Mouse (Mus musculus) myocyte (in vitro differentiated cells): ENCODE data around the gene Guca1a.

Source experiments
- E2F4 ChIP-seq: IDR thresholded peaks from one replicate; pipeline ENCODE4 v1.6.1; 2011; ENCODE audit warnings: mild to moderate bottlenecking, control low read depth, moderate library complexity; ENCODE audit not compliant: insufficient read depth
- MAX ChIP-seq: IDR thresholded peaks from one replicate; pipeline ENCODE4 v1.6.1; 2011; ENCODE audit warnings: low read depth, mild to moderate bottlenecking, control low read depth
- MYOD1 ChIP-seq, 3 experiments: IDR thresholded peaks; one replicate each; pipeline ENCODE4 v1.6.1; 2011; ENCODE audit warnings: control low read depth in 2 of 3, low read depth in 2 of 3, mild to moderate bottlenecking in 2 of 3, moderate library complexity in 1 of 3; ENCODE audit not compliant: insufficient read length in 2 of 3, control insufficient read depth in 1 of 3
- MYOG ChIP-seq, 3 experiments: IDR thresholded peaks; one replicate each; pipeline ENCODE4 v1.6.1; 2011; ENCODE audit warnings: control low read depth in 2 of 3, low read depth in 2 of 3, mild to moderate bottlenecking in 2 of 3; ENCODE audit not compliant: insufficient read length in 2 of 3, control insufficient read depth in 1 of 3, insufficient read depth in 1 of 3
- POLR2A ChIP-seq: IDR thresholded peaks from one replicate; pipeline ENCODE4 v1.6.1; 2011; ENCODE audit warnings: low read depth, mild to moderate bottlenecking, control low read depth, moderate library complexity; ENCODE audit not compliant: insufficient read length
- POLR2AphosphoS2 ChIP-seq: IDR thresholded peaks from one replicate; pipeline ENCODE4 v1.6.1; 2011; ENCODE audit warnings: low read depth, control low read depth; ENCODE audit not compliant: insufficient read length
- REST ChIP-seq: IDR thresholded peaks from one replicate; pipeline ENCODE4 v1.6.1; 2011; ENCODE audit warnings: mild to moderate bottlenecking, control low read depth, moderate library complexity; ENCODE audit not compliant: insufficient read depth, insufficient read length

GRCm38 (mm10) chr17:47442271-47442670 is 41.9 kb upstream of the Guca1a start:
- TF ChIP-seq POLR2A (no peak), MAX (no peak), POLR2AphosphoS2 (no peak), REST (no peak), E2F4 (no peak), MYOD1 (IDR thresholded peaks at IDR 0.05; ENCODE audit: control insufficient read depth in 1 of 3, insufficient read length in 2 of 3, low read depth in 2 of 3) (no peak), MYOG (IDR thresholded peaks at IDR 0.05; ENCODE audit: control insufficient read depth in 1 of 3, insufficient read depth in 1 of 3, insufficient read length in 2 of 3, low read depth in 2 of 3) (no peak)
